Mouse (Mus musculus): ENCODE data around the gene Focad.

Gene Focad

DNA sequence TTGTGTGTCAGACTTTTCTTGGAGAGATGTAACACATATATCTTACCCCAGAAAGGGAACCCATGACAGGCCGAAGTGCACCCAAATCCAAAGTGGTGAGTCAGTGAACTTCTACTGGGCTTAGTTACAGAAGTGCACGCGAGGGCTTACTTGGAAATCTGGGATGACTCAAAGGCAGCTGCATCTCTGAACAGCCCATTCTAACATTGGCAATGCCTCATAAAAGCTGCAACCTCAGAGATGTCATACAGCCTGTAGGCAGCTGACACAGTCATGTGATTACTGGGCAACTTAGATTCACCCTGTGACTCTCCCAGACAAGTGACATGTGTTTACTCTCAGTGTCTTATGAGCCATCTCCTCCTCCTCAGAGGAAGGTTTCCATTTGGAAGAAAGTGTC, 119.5 kb downstream of the Focad start:
- DNase-seq, result no peak

DNA sequence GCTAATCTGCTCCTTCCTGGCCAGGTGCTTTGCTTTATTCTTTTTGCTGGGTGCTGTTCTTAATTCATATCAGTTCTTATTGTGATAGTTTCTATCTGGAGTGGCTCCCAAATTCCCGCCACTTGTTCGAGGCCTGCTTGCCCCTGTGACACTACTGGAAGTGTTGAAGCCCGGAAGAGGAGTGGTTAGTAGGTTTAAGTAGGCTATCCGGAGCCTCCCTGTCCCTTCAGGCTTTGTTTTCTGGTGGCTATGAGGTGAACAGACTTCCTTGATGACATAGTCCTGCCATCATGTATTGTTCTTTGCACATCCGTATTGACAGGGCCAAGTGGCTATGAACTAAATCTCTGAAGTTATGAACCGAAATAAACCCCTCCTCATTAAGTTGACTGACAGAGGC, 123.9 kb downstream of the Focad start:
- DNase-seq, result no peak

DNA sequence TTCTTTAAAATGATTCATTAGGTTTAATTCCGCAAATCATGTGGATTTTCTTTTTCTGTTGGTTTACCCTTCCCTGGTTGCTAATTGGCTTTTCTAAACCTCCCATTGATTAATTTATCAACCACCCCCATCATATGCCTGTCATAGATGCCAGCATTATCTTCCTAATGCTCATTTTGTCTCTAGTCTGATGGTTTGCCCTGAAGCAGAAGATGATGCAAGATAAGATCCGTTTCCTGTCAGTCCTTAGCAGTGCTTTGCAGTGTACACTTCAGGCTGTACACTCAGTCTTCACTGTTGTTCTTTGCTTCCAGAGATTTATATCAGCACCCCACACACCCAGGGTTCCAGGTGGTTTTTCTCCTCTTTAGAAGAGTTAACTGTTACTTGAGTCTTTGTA, 124.4 kb downstream of the Focad start:
- no peak for DNase-seq

DNA sequence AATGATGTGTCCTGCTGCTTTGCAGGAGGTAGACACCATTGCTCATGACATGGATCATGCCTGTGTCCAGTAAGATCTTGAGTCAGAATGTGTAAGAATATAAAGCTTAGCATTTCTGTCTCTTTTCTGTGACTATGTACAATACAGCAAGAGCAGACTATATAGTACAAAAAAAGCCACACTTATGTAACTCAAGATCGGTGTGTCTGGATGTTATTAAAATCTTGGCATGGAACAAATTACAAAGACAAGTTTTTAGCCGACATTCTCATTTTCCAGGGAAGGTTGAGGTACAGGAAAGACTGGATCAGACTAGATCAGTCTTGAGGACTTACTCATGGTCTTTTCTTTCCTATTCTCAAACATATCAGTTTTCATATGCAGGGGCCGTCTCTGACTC, 136.9 kb downstream of the Focad start:
- no peak for DNase-seq

DNA sequence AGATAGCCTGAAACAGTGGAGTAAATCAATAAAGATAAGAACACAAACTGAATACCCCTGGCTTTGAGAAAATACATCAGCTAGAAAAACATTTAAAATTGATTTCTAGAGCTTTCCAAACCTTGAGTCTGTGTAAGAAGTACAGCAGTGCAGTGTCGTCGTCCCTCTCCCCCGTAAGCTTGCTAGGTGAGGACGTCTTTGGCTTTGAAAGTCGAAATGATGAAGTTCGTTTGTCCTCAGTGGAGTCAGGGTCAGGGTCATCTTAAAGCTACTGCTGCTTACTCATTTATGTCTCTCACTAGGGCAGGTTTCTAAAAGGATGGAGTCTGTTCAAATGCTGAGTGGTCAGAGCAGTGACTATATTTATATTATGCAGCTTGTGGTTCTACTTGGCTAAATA, 141.5 kb downstream of the Focad start:
- no peak for DNase-seq

DNA sequence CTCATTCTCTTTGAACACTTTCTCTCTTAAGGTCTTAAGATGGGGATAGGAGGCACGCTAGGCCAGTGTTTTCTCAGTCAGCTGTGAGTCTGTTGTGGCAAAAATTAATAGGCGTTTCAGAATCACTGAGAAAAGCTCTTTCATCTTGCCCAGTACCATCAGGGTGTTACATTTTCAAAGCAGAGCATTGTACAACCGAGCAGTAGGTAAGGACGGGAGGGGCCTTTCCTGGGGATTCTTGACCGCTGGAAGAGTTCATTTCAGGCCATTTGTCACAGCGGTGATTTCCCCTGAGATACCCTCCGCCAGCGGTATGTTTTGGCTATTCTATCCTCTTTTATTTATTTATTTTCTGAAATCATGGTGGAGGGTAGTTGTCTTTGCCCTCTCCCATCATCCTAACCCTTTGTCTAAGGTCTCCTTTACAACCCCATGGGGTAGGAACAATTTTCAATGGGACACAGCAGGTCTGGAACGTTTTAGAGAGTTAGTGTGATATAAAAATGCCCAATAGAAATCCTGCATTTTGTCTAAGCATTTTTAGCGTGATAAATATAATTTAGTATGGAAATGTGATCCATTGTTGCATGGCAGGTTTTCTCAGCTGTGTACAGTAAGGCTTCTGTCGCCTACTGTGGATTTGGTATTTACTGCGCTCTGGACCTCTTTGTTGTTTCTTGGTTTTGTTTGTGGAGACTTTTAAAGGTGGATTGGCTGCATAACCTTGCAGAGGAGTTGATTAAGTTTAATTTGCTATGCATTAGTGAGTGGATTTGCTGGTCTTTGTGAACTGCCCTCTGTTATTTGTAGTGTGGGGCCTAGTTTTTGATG, 142.7 kb downstream of the Focad start:
- DNase-seq, result no peak

DNA sequence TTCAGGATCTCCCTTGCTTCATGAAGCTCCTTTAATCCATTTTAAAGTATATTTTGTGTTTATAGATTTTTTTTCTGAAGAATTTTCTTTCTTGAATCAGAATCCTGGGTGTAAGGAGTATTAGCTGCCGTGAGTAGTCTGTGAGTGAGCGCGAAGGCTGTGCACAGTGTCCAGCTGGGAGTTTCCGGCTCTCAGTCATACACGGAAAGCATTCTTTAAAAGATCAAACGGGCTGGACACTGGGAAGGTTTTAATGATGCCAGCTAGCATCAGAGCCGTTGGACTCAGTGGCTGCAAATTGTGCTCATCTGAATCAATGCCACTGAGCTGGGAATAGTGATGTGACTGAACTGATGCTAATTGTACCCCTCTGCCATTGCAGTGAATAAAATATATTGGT, 143.9 kb downstream of the Focad start:
- peak; percentile 4 to 7 for DNase-seq

DNA sequence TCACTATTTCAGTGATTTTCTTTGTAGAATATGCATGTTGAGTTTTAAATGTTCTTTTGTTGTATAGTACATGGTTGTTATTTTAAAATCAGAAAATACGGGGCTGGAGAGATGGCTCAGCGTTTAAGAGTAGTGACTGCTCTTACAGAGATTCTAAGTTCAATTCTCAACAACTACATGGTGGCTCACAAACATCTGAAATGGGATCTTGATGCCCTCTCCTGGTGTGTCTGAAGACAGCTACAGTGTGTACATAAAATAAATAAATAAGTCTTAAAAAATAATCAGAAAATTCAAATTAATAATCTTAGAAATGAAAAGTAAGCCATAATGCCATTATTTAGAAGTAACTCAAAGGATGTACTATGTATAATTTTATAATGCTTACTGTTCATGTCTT, 149.4 kb downstream of the Focad start:
- no peak for DNase-seq

DNA sequence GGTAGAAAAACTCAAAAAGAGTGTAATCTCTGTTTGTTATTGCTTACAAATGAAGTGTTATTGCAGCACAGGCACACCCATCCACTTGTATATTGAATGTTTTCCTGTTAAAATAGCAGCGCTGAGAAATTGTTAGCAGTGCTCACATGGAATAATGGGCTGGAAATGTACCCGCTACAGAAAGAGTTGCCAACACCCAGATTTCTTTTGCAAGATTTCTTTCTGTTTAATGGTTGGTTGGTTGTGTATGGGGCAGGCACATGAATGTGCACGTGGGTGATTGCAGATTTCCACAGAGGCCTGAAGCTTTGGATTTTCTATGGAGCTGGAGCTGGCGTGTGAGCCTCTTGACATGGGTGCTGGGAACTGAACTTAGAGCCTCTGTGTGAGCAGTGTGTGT, 151.1 kb downstream of the Focad start:
- no peak for DNase-seq

DNA sequence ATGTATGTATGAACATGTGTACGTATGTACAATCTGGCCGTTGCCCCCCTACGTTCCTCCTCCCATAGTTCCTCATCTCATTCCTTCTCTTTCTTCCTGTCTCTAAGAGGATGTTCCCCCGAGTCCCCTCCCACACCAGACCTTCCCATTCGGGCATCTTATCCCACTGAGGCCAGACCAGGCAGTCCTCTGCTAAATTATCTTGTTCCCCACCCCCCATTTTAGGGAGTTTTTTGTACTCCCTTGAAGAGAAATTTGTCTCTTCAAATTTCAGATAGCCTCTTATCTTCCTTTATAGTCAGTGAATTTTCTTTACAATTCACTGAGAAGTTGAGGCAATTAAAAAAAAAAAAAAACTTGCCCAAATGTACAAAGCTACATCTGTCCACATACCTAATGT, 166.9 kb downstream of the Focad start:
- no peak for DNase-seq

DNA sequence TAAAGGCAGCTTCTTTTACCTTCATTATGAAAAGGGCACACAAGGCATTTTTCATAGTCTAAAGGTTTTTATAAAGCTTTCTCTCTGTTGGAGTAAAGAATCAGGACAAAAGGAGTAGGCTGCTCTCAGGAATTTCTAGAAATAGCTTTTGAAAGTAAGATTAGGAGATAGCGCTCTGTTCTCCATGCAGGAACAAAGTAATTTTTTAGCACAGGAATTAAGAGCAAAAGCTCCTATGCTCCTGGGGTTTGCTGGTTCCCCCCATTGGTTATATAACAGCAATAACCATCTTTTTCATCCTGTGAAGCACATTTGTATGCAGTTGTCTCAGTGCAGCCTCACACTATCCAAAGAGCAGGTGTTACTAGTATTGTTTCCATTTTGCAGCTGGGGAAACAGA, 170.1 kb downstream of the Focad start:
- no peak for DNase-seq

DNA sequence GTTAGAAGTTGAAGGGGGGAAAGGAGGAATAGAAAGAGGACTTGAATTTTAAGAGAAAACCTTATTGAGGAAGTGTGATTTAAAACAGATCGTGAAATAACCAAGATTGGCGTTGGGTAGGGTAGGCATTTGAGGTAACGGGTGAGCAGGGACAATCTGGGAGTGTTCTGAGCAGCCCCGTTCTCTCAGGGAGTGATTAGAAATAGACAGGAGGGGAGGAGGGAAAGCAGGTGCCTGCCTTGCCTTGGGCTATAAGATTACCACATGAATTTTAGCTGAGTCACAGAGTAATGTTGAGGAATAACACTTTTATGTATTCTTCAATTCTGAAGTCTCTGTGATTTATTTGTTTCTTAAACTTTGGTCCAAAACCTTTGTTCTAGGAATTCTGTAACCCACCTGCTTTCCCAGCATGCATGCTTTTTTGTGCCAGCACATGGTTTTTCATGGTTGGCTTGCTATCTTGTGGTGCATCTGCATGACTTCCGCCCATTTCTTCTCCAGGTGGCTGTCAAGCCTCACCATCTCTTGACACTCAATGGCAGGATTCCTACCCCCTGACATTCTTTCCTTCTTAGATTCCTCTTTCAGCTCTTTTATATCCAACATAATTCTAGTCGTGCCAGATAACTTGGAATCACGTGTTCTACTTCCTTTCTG, 176.1 kb downstream of the Focad start:
- DNase-seq, result peak; percentile 58 to 66

DNA sequence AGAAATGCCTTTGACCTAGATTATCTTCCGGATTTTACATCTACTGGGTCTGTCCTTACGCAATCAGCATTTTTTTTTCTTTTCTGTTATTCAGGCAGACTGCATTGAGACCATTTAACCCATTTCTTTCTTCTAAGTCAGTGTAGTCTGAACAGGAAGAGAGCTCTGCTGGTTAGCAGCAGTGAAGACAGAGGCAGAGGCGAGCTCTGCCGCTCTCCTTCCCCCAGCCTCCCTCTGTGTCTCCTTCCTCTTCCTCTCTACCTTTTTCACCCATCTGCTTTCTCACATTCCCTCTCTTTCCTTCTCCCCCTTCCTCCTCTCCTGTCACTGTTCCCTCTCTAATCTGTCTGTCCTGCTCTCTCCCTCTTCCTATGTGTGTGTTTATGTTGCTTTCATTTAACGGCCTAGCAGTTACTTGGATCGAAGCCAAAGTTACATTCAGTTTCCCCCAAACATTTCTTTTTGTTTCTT, 181.2 kb downstream of the Focad start:
- DNase-seq, result no peak

DNA sequence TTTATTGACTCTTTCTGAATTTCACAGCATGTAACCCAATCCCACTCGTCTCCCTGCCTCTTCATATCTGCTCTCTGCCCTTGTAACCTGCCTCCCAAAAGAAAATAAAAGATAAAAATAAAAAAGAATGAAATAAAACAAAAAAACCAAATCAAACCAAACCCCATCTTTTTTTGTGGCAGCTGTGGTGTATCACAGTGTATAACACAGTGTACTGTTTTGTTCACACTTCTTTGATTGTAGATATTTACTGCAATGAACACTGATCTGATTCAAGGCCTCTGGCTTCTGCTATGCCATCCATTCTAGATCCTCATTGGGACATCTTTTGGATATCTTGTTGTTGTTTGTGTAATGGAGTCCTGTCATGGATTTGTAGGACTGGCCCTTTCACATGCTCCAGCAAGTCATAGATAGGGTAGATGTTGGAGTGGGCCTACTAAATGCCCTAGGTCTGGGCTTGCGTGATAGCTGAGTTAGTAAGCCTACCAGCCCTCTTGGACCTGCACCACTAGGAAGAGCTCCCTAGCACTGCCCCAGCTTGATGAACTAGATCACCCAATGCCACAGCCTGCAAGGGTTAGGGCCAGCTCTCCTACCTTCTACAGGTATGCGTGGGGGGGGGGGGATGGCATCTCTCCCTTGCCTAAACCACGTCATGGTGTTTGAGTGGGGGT, 181.8 kb downstream of the Focad start:
- no peak for DNase-seq

DNA sequence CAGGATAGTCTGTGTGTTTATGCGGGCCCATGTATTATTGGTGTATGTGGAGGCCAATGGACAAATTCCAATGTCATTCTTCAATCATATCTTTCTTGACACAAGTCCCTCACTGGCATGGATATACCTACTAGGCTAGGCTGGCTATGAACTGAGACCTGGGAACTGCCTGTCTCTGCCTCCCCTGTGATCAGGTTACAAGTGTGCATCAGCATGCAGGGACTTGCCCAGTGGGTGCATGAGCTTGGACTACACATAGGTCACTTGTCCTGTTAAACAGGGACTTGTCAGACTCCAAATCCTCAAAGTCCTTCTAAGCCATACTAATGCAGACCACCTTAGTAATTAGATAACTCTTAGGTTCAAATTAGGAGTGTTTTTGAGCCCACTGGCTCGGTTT, 184.1 kb downstream of the Focad start:
- DNase-seq, result no peak

DNA sequence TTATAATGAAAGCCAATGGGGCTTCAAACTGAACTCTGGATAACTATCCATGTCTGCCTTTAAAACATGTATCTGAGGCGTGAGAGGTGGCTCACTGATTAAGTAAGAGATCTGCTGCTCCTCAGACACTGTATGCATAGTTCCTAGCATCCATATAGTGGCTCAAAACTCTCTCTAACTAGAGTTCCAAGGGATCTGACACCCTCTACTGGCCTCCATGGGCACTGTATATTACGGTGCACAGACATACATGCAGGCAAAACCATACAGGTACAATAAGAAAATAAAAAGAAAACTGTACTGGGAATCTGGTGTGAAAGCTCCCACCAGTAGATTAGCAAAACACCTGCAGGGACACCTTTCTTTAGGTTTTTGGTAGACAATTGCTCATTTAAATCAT, 186.1 kb downstream of the Focad start:
- DNase-seq, result no peak

DNA sequence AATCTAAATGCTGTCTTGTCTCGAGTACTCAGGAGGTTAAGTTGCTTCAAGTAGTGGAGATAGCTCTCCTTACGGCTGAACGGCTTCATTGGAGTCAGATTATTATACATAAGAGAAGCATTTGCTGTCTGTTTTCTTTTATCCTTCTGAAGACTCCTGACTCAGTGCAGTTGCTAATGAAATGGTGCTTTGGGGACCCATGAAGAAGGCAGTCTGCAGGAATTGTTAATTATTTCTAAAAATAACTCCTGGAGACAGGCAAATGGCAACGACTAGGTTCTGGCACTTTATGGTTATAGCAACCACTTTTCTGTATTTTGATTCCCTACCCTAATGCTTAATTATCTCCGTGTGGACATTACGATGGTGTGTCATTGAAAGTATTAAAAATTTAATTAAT, 201.1 kb downstream of the Focad start:
- no peak for DNase-seq

DNA sequence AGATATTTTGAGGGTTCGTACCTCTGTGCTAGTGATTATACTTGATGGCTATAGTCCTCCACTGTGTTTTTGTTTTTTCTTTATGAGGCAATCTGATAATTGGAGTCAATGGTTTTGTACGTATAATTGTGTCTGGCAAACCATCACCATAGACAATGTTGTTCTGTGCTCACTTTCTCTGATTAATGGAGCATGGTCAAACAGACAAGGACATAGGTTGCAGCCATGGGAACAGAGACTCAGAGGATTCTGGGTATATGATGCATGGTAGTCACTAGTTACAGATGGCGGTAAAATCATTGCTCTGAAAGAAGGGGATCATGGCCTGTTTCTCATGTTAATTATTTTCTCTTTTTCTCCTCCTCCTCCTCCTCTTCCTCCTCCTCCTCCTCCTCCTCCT, 205.1 kb downstream of the Focad start:
- DNase-seq, result no peak

DNA sequence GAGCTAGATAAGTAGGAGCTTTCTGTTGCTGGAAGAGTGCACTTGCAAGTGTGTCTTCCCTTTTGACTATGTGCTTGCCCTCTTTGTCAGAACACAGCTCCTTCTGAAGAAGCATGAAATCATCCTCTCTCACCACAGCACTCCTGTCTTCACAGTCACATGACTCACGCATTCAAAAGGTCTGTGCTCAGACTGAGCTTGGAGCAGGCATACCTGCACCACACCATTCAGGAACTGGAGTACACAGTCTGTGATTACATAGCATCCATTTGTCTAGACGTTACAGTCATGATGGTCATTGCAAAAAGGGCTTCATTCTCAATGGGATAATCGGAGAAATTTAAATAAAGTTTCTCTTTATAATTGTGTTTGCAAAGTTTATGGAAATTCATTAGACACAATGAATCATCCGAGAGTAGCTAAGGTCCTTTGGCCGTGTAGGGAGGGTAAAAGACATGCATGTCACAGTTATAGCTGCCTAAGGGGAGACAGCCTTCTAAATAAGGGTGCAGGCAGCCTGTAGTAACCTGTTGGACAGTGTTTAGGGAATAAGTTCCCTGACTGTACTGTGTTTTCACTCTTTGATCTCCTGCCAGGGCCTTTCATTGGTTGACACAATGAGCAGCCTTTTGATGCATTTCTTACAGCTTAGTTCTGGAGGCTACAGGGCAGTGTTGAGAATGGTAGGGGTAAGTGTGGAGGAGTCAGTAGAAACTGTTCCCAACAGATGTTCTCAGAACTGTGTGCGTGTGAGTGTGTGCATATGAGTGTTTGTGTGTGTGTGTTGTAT, 206.6 kb downstream of the Focad start:
- no peak for DNase-seq

DNA sequence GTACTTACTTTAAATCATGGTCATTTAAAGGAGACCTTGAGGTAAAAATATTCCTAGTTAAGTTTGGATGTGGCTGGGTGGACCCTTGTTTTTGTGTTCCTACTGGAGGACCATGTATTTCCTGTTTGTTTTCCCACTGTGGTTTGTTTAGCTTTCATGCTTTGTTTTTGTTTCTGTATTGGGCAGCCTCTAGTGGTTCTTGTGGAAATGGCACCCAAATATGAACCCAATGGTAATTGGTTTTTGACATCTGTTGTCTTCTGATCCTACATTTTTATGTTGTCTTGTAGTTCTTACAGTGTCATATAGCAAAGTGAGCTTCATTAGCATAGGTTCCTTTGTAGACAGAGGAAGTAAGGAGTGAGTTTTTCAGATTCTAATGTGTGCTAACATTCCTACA, 207.9 kb downstream of the Focad start:
- peak; percentile 40 to 43 for DNase-seq

DNA sequence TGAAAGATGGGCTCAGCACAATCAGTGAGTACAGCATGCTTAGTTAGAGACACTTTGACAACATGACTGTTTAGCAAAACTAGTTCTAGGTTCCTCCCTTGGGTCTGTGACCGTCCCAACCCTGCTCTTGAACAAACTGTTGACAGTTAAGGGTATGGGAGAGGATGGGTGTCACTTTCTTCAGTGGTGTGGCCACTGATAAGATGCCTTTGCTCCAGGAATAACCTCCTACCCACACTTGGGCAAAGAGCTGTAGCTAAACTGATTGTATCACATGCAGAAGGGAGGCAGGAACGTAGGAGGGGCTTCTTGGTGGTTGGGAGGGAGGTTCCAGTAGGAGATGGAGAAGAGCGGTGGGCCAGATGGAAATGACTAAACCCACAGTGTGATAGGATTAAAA, 213.3 kb downstream of the Focad start:
- DNase-seq, result no peak

DNA sequence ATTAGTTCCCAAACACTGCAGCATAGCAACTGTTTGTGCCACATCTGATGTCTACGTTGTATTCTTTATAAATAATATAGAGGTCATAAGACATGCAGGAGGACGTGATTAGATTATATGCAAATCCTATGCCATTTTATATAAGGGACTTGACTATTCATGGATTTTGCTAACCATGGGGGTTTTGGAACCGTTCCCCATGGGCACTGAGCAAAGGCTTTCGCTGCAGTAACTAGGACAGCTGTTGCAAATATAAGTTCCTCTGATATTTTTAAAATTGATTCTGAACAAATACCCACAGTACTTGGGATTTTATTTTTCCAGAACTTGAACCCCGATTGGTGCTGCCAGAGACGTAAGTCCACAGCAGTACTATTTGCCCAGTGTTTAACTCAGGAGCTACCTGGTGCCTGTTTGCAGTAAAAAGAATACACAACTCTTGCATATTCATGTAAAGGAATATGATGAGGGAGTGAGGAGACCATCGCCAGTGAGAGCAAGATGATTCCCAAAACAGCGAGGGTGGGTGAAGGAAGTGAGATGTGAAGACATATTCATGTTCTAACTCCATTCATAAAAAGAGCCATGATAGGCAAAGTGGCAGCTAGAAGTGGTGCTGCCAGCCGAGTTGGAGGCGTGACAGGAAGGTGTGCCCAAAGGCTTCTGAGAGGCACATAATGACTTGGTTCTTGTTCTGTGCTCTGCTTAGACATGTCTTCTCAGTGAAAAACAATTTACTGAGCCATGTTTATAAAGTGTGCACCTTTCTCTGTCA, 214.1 kb downstream of the Focad start:
- DNase-seq, result no peak

Measured in cerebellum, adult 18-20 months (tissue).